Mouse (Mus musculus): Measurements from ENCODE around the gene Gm10234.

DNA sequence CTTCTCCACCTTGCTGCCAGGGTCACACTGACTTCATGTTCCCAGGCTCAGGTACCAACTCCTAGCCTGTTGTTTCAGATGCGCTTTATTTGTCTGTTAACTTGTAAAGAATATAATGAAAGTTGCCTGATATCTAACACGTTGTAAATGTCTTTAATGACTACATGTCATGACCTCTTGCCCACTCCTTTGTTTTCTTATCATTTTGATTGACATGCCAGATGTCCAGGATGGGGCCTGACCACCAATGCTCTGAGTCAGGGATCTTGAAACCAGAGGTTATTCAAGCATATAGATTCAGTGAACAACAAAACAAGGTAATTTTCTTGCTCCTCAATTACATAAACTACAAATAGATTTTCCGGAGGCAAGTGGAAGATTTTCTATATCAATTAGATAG lies 23.5 kb upstream of the Gm10234 start:
- TF ChIP-seq CTCF (IDR thresholded peaks at IDR 0.05; ENCODE audit: low read depth) (no peak), EP300 (IDR thresholded peaks at IDR 0.05; ENCODE audit: low read depth) (no peak)

All from heart, postnatal 0 days (tissue).